Mouse (Mus musculus) lung, adult 2 months (tissue): ENCODE data around the gene Sipa1l1. TPM values are rescaled to one million over a fixed set of nuclear protein-coding genes. Genes with fewer than 3 reads are reported as not detected.

Experiments used
- DNase-seq: peaks from one replicate; pipeline ENCODE4 v3.0.0; 2022
- H3K4me1 ChIP-seq: fragments of 200-500 bp; 2 replicates; pipeline ENCODE4 v1.6.1; 2011; ENCODE audit warnings: low read length; ENCODE audit not compliant: control insufficient read depth, insufficient read depth
- H3K4me3 ChIP-seq: fragments of 200-500 bp; replicated peaks from 2 replicates; pipeline ENCODE3; 2011; ENCODE audit warnings: low read depth, mild to moderate bottlenecking, control low read depth, low read length; ENCODE audit errors: extremely low read depth
- CTCF ChIP-seq: fragments of 200-500 bp; IDR thresholded peaks from 2 replicates; pipeline ENCODE4 v1.5.1; 2011; ENCODE audit warnings: mild to moderate bottlenecking, low read length, control low read depth; ENCODE audit not compliant: insufficient read depth
- POLR2A ChIP-seq: fragments of 200-500 bp; IDR thresholded peaks from 2 replicates; pipeline ENCODE4 v1.6.1; 2011; ENCODE audit warnings: low read depth, mild to moderate bottlenecking, control low read depth, low read length, borderline replicate concordance; ENCODE audit errors: extremely low read depth
- WGBS: fragments of 180-500 bp; shearing (Covaris S2); methylation state at CpG from one replicate; pipeline ENCODE4 v1.1.7; 2018; 5-methylcytosine and 5-hydroxymethylcytosine counted together
- polyA plus RNA-seq: library from polyadenylated mRNA; depleted of rRNA; stranded (reverse); fragments of >200 nt; gene quantifications from 2 replicates; pipeline ENCODE4 v1.2.3, GENCODE M21; 2012

Gene Sipa1l1
- polyA plus RNA-seq, 1 experiment = 26.9 TPM

DNA sequence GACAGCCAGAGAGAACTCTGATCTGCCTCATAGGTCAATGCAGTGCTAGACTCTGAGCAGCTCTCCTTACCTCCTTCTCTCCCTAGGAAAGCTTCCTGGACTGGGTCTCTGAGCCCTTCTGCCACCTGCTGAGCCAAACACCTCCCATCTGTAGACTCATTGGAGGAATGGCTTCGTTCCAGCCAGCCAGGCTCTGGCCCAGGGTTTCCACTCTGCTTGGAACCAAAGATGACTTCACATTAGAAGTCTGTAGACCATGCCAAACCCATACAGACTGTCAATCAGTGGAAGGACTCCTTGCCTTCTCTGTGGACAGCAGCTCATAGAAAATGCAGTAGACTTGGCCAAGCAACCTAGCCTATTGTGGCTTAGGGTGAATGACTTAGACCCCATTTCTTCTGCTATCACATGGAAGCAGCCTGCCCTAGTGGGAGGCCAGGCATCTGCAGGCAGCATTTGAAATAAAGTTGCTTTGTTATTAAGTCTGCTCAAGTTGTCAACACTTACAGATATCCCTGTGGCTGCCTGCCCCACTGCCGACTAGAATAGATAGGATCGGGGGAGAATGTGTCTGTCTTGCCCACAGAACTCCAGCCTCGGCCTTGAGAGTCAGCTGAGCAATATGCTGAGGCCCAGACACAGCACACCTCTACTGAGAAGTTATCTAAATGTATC, 246.7 kb downstream of the Sipa1l1 start:
- TF ChIP-seq POLR2A = no peak
- no peak for TF ChIP-seq CTCF
- WGBS = 59% methylated on average over 4 of the region's 4 CpGs
- Histone ChIP-seq H3K4me1 (peaks cover 10% of the 10 kb centered on the region), H3K4me3 (no peak overlapping the region)
- DNase-seq = peak; percentile 39

- TF ChIP-seq CTCF (no peak), POLR2A (no peak)
- no peak overlapping the region for H3K4me3 ChIP-seq
- WGBS = 79% methylated on average over 8 of the region's 8 CpGs
- no peak for DNase-seq
- H3K4me1 ChIP-seq = 0 out of 2 replicates have a peak, but pooled peaks cover 3% of the 10 kb centered on the region
Observed at GRCm38 (mm10) chr12:82419027-82419426, 249.9 kb downstream of the Sipa1l1 start.

DNA sequence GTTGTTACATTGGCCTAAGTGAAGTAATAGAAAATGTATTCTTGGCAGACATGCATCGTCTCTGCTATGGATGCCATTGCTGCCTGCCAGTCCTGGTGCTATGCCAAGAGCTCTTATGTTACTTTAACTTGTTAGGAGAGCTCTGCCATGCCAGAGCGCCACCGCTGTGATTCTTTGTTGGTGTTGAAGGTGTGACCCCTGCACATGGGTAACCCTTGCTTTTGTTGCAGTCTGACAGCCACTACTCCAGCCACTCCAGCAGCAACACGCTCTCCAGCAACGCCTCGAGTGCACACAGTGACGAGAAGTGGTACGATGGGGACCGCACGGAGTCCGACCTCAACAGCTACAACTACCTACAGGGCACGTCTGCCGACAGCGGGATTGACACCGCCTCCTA, 255.7 kb downstream of the Sipa1l1 start:
- no peak overlapping the region for H3K4me3 ChIP-seq
- 76% methylated on average over 15 of the region's 15 CpGs for WGBS
- DNase-seq = peak; percentile 36
- TF ChIP-seq CTCF = no peak
- no peak for TF ChIP-seq POLR2A
- H3K4me1 ChIP-seq = no peaks in the 10 kb centered on the region

DNA sequence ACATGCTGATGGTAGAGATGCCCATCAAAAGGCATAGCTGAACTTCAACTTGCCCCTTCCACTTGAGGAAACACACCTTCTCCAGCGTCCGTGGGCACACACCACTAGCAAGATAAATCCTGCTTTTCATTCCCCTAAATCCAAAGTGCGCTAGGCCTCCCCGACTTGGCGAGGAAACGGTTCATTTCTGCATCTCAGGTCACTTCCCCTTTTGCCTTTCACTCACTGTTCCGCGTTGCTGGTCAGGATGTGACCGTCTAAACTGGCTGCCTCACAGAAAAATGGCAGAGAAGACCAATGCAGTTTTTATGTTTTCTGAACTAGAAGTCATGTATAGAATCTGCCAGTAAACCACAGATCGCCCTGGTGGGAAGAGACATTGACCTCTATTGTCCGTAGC, 256.7 kb downstream of the Sipa1l1 start:
- 78% methylated on average over 11 of the region's 11 CpGs for WGBS

GRCm38 (mm10) chr12:82427416-82427815, 258.3 kb downstream of the Sipa1l1 start:
- no peak overlapping the region for H3K4me3 ChIP-seq
- no peaks in the 10 kb centered on the region for H3K4me1 ChIP-seq
- DNase-seq = no peak
- WGBS = 74% methylated on average over 2 of the region's 2 CpGs
- TF ChIP-seq CTCF = no peak
- TF ChIP-seq POLR2A = no peak

More for the DNA sequence above, 256.7 kb downstream of the Sipa1l1 start:
- TF ChIP-seq POLR2A = no peak
- TF ChIP-seq CTCF = no peak
- no peak for DNase-seq
- no peaks in the 10 kb centered on the region for H3K4me1 ChIP-seq
- no peak overlapping the region for H3K4me3 ChIP-seq

DNA sequence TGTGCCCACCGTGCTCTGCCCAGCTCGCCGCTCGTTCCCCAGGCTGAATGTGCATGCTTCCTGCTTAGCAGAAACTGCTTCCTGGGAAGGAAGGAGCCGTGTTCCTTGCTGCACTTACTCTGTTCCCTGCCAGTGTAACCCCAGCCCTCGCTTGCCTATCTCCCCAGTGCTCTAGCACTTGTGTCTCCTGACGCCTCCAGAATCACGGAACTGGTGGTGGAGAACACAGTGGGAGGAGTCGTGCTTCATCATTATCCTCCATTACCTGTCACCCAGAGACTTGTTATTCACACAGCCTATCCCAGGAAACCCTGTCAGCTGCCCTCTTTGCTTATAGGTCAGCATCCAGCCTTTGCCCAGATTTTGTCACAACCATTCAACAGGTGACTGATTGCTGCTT, 259.3 kb downstream of the Sipa1l1 start:
- no peaks in the 10 kb centered on the region for H3K4me1 ChIP-seq
- WGBS = 63% methylated on average over 9 of the region's 9 CpGs
- no peak for TF ChIP-seq POLR2A
- TF ChIP-seq CTCF = no peak
- DNase-seq = no peak
- H3K4me3 ChIP-seq = no peak overlapping the region

DNA sequence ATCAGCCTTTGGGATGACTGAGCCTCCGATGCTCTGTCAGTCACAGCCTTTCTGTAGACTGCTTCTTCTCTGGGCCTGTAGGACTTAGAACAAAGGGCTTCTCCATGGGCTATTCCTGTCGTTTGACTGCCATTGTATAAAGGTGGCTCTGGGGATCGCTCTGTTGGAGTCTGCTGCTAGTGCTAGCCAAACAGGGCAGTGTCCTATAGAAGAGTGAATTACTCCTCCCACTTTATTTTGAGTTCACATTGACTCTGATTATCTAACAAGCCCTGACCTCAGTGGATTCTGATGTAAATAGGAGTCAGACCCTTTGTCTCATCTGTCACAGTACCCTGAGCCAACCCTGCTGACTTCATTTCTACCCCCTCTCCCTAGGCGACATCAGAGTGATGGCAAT, 264.2 kb downstream of the Sipa1l1 start:
- WGBS = 84% methylated on average over 4 of the region's 4 CpGs
- TF ChIP-seq CTCF = no peak
- no peak for TF ChIP-seq POLR2A
- Histone ChIP-seq H3K4me1 (no peaks in the 10 kb centered on the region), H3K4me3 (no peak overlapping the region)
- DNase-seq = no peak

DNA sequence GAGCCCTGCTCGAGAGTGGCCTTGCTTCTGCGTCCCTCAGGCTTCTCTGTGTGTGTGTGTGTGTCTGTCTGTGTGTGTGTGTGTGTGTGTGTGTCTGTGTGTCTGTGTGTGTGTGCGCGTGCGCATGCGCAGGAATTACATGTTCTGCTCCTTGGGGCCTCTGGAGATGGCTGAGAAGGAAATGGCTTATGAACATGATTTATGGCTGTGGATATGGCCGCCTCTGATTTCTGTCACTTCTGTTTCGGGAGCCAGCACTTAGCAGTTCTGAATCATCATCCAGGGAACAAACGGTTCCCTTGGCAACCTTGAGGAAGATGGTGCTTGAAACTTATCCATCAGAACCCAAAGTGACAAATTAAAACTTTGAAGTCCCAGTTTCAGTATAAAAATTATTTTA, 265.5 kb downstream of the Sipa1l1 start:
- TF ChIP-seq CTCF (no peak), POLR2A (no peak)
- WGBS = 86% methylated on average over 9 of the region's 9 CpGs
- no peak for DNase-seq
- no peaks in the 10 kb centered on the region for H3K4me1 ChIP-seq
- H3K4me3 ChIP-seq = no peak overlapping the region

DNA sequence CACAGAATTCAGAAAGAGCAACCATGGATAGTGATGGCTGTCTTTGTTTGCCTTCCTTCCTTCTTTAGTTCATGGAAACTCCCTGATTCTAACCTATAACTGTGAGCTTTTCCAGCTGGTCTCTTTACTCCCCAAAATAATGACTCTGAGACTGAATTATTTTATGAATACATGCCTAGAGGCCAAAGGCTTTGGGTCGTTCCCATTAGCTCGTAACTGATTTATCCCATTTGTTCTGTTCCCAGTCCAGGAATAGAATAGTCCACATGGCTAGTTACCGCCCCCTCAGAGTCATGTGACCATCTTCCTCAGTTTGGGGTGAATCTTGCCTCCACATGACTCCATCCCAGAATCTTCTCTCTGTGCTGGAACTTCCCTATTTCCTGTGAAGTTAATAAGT, 272.4 kb downstream of the Sipa1l1 start:
- no peak for DNase-seq
- TF ChIP-seq POLR2A (no peak), CTCF (no peak)
- Histone ChIP-seq H3K4me1 (no peaks in the 10 kb centered on the region), H3K4me3 (no peak overlapping the region)
- 73% methylated on average over 3 of the region's 3 CpGs for WGBS

GRCm38 (mm10) chr12:82446609-82447024, 277.5 kb downstream of the Sipa1l1 start:
- no peak for DNase-seq
- WGBS = 81% methylated on average over 8 of the region's 8 CpGs
- Histone ChIP-seq H3K4me1 (0 out of 2 replicates have a peak, but pooled peaks cover 5% of the 10 kb centered on the region), H3K4me3 (no peak overlapping the region)
- no peak for TF ChIP-seq POLR2A
- no peak for TF ChIP-seq CTCF
